Mouse (Mus musculus) kidney, embryonic 16.5 days (tissue): ENCODE measurements around the gene Ptprd. TPM values are rescaled to one million over a fixed set of nuclear protein-coding genes. Genes with fewer than 3 reads are reported as not detected.
"Not testable (repeated sequence)": the region's sequence is repeated elsewhere in the genome, so short reads cannot be mapped to it uniquely, and the experiment has no call there.

Source experiments
- ATAC-seq: fragments of 200-750 bp; cut with Nextera tagmentation; 2 replicates; pipeline ENCODE4 v1.8.0; 2017; ENCODE audit warnings: moderate TSS enrichment; ENCODE audit not compliant: low FRiP score, low TSS enrichment
- H3K27ac ChIP-seq: fragments of 300-500 bp; sonication (generic); 2 replicates; pipeline ENCODE4 v1.5.1; 2014; ENCODE audit warnings: low read length
- H3K27me3 ChIP-seq: fragments of 300-500 bp; sonication (generic); 2 replicates; pipeline ENCODE4 v1.6.1; 2014; ENCODE audit warnings: low read length, control low read depth, mixed read lengths; ENCODE audit not compliant: insufficient read depth
- H3K36me3 ChIP-seq: fragments of 300-500 bp; sonication (generic); 2 replicates; pipeline ENCODE4 v1.6.1; 2014; ENCODE audit warnings: low read length, control low read depth, mixed read lengths; ENCODE audit not compliant: insufficient read depth
- H3K4me1 ChIP-seq: fragments of 300-500 bp; sonication (generic); 2 replicates; pipeline ENCODE4 v1.6.1; 2014; ENCODE audit warnings: low read length, control low read depth, mixed read lengths; ENCODE audit not compliant: insufficient read depth
- H3K4me2 ChIP-seq: fragments of 300-500 bp; sonication (generic); replicated peaks from 2 replicates; pipeline ENCODE4 v1.6.1; 2014; ENCODE audit warnings: low read depth, low read length
- H3K4me3 ChIP-seq: fragments of 300-500 bp; sonication (generic); 2 replicates; pipeline ENCODE4 v1.5.1; 2014; ENCODE audit warnings: mild to moderate bottlenecking, low read length
- H3K9ac ChIP-seq: fragments of 300-500 bp; sonication (generic); replicated peaks from 2 replicates; pipeline ENCODE4 v1.6.1; 2014; ENCODE audit warnings: low read length
- H3K9me3 ChIP-seq: fragments of 300-500 bp; sonication (generic); 2 replicates; pipeline ENCODE4 v1.6.1; 2016; ENCODE audit warnings: low read length, control low read depth
- WGBS: fragments of 180-500 bp; shearing (Covaris S2); extraction: QIAGEN DNeasy Blood & Tissue Kit; methylation state at CpG from one replicate; pipeline ENCODE4 v1.1.7; 2014; 5-methylcytosine and 5-hydroxymethylcytosine counted together
- polyA plus RNA-seq: library from polyadenylated mRNA; unstranded; fragments of >200 nt; fragmentation: Nextera tagmentation; extraction: Ambion mirVana; gene quantifications from 2 replicates; pipeline ENCODE4 v1.2.1, GENCODE M21; 2015

The Ptprd gene
- polyA plus RNA-seq, 1 experiment from 2014 or later, result 20.9 TPM

GRCm38 (mm10) chr4:77992709-77993108 is 219.1 kb downstream of the Ptprd start:
- Histone ChIP-seq H3K4me2 (no peak overlapping the region), H3K27ac (no peak overlapping the region), H3K27me3 (no peaks in the 10 kb centered on the region), H3K9ac (no peak overlapping the region), H3K36me3 (no peaks in the 10 kb centered on the region), H3K9me3 (no peaks in the 10 kb centered on the region), H3K4me1 (no peaks in the 10 kb centered on the region), H3K4me3 (no peak overlapping the region)
- 77% methylated on average over 4 of the region's 4 CpGs for WGBS
- no peak for ATAC-seq

- WGBS, result 92% methylated on average over 4 of the region's 4 CpGs
- Histone ChIP-seq H3K27ac (no peak overlapping the region), H3K9ac (no peak overlapping the region), H3K27me3 (no peaks in the 10 kb centered on the region), H3K36me3 (no peaks in the 10 kb centered on the region), H3K4me3 (no peak overlapping the region), H3K4me1 (no peaks in the 10 kb centered on the region), H3K4me2 (no peak overlapping the region), H3K9me3 (no peaks in the 10 kb centered on the region)
- ATAC-seq, result no peak
Observed at GRCm38 (mm10) chr4:77982094-77982493, 229.7 kb downstream of the Ptprd start.

GRCm38 (mm10) chr4:77961711-77962110 is 250.1 kb downstream of the Ptprd start:
- Histone ChIP-seq H3K4me3 (no peak overlapping the region), H3K27ac (no peak overlapping the region), H3K9ac (no peak overlapping the region), H3K27me3 (no peaks in the 10 kb centered on the region), H3K36me3 (no peaks in the 10 kb centered on the region), H3K4me2 (no peak overlapping the region), H3K4me1 (no peaks in the 10 kb centered on the region), H3K9me3 (no peaks in the 10 kb centered on the region)
- 12% methylated on average over 2 of the region's 2 CpGs for WGBS
- ATAC-seq, result no peak

GRCm38 (mm10) chr4:77889489-77889888 is 322.3 kb downstream of the Ptprd start:
- Histone ChIP-seq H3K9ac (no peak overlapping the region), H3K4me3 (no peak overlapping the region), H3K36me3 (no peaks in the 10 kb centered on the region), H3K4me1 (no peaks in the 10 kb centered on the region), H3K27me3 (no peaks in the 10 kb centered on the region), H3K4me2 (no peak overlapping the region), H3K27ac (no peak overlapping the region), H3K9me3 (no peaks in the 10 kb centered on the region)
- WGBS, result 81% methylated on average over 4 of the region's 4 CpGs
- ATAC-seq, result no peak

GRCm38 (mm10) chr4:77880213-77880612 is 331.5 kb downstream of the Ptprd start:
- Histone ChIP-seq H3K27me3 (no peaks in the 10 kb centered on the region), H3K36me3 (no peaks in the 10 kb centered on the region), H3K9ac (no peak overlapping the region), H3K4me2 (no peak overlapping the region), H3K4me1 (no peaks in the 10 kb centered on the region), H3K4me3 (no peak overlapping the region), H3K9me3 (no peaks in the 10 kb centered on the region), H3K27ac (no peak overlapping the region)
- 66% methylated on average over 2 of the region's 2 CpGs for WGBS
- no peak for ATAC-seq

- no peak for ATAC-seq
- Histone ChIP-seq H3K9me3 (no peaks in the 10 kb centered on the region), H3K27ac (no peak overlapping the region), H3K36me3 (no peaks in the 10 kb centered on the region), H3K4me3 (no peak overlapping the region), H3K4me1 (no peaks in the 10 kb centered on the region), H3K9ac (no peak overlapping the region), H3K4me2 (no peak overlapping the region), H3K27me3 (no peaks in the 10 kb centered on the region)
- WGBS, result 51% methylated on average over 5 of the region's 5 CpGs
Observed at GRCm38 (mm10) chr4:77861269-77861668, 350.5 kb downstream of the Ptprd start.

DNA sequence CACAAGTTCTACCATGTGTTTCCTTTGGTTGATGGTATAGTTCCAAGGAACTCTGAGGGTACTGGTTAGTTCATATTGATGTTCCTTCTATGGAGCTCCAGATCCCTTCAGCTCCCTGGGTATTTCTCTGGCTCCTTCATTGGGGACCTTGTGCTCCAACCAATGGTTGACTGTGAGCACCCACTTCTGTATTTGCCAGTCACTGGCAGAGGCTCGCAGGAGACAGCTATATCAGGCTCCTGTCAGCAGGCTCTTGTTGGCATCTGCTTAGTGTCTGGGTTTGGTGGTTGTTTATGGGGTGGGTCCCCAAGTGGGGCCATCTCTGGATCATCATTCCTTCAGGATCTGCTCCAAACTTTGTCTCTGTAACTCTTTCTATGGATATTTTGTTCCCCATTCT is 414.4 kb downstream of the Ptprd start:
- not testable (repeated sequence) for H3K4me3 ChIP-seq, H3K4me1 ChIP-seq, H3K36me3 ChIP-seq, H3K9me3 ChIP-seq, H3K4me2 ChIP-seq, H3K9ac ChIP-seq, ATAC-seq, H3K27ac ChIP-seq, H3K27me3 ChIP-seq
- WGBS, result 100% methylated on average over 1 of the region's 1 CpGs

GRCm38 (mm10) chr4:77777237-77777636 is 434.5 kb downstream of the Ptprd start:
- ATAC-seq, result no peak
- no peaks in the 10 kb centered on the region for H3K4me1 ChIP-seq
- no peaks in the 10 kb centered on the region for H3K36me3 ChIP-seq
- H3K27me3 ChIP-seq, result no peaks in the 10 kb centered on the region
- H3K9ac ChIP-seq, result no peak overlapping the region
- no peaks in the 10 kb centered on the region for H3K9me3 ChIP-seq
- H3K4me2 ChIP-seq, result no peak overlapping the region
- H3K4me3 ChIP-seq, result no peak overlapping the region
- no peak overlapping the region for H3K27ac ChIP-seq
- 79% methylated on average over 2 of the region's 2 CpGs for WGBS

GRCm38 (mm10) chr4:77763790-77764189 is 448.0 kb downstream of the Ptprd start:
- no peak overlapping the region for H3K27ac ChIP-seq
- no peaks in the 10 kb centered on the region for H3K9me3 ChIP-seq
- H3K27me3 ChIP-seq, result no peaks in the 10 kb centered on the region
- no peak for ATAC-seq
- H3K4me3 ChIP-seq, result no peak overlapping the region
- H3K9ac ChIP-seq, result no peak overlapping the region
- WGBS, result 48% methylated on average over 1 of the region's 1 CpGs
- H3K4me2 ChIP-seq, result no peak overlapping the region
- no peaks in the 10 kb centered on the region for H3K36me3 ChIP-seq
- H3K4me1 ChIP-seq, result no peaks in the 10 kb centered on the region

DNA sequence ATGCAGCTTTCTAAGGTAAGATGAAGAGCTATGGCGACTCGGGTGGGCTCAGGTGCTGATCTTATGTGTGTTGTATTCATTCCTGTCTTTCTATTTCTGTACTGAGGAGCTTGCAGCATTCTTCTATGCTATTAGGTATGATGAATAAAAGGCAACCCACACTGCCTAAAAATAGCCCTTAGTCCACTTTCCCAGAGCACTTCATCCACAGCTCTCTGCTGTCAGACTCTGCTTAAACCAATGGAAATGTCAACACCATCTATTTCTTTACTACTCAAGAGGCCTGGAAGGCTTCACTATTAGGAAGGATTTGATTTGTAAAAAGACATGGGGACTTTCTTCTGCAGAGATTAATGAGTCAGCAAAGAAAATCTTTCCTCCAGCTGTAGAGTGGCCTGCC is 468.4 kb downstream of the Ptprd start:
- ATAC-seq, result no peak
- WGBS, result 83% methylated on average over 2 of the region's 2 CpGs

DNA sequence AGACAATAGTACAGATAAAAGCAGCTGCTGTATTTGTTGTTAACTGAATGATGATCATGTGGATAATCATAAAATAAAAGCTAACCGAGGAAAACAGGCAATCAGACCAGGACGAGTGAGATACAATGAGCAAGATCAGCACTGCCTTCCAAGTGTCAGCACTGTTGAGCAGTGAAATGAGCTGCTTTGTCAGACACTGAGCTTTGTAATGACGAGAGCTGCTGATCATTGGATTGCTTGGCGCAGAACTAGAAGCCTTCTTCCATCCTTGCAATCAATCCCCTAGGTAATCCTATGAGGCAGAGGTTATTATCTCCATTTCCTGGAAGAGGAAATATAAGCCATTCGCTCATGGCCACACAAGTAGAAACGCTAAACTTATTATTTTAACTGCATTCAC is 489.9 kb downstream of the Ptprd start:
- no peaks in the 10 kb centered on the region for H3K36me3 ChIP-seq
- ATAC-seq, result no peak
- no peaks in the 10 kb centered on the region for H3K4me1 ChIP-seq
- H3K4me3 ChIP-seq, result no peak overlapping the region
- no peaks in the 10 kb centered on the region for H3K9me3 ChIP-seq
- no peak overlapping the region for H3K9ac ChIP-seq
- H3K27ac ChIP-seq, result no peak overlapping the region
- H3K4me2 ChIP-seq, result no peak overlapping the region
- 61% methylated on average over 6 of the region's 6 CpGs for WGBS
- no peaks in the 10 kb centered on the region for H3K27me3 ChIP-seq

More for the DNA sequence above, 468.4 kb downstream of the Ptprd start:
- Histone ChIP-seq H3K9me3 (no peaks in the 10 kb centered on the region), H3K4me2 (no peak overlapping the region), H3K4me3 (no peak overlapping the region), H3K27ac (no peak overlapping the region), H3K9ac (no peak overlapping the region), H3K4me1 (no peaks in the 10 kb centered on the region), H3K27me3 (no peaks in the 10 kb centered on the region), H3K36me3 (no peaks in the 10 kb centered on the region)
